Mouse (Mus musculus): Measurements from ENCODE around the gene Igf2bp2. TPM values are rescaled to one million over a fixed set of nuclear protein-coding genes. Genes with fewer than 3 reads are reported as not detected.

Igf2bp2 gene
- total RNA-seq, 1 experiment: 24.3 TPM

DNA sequence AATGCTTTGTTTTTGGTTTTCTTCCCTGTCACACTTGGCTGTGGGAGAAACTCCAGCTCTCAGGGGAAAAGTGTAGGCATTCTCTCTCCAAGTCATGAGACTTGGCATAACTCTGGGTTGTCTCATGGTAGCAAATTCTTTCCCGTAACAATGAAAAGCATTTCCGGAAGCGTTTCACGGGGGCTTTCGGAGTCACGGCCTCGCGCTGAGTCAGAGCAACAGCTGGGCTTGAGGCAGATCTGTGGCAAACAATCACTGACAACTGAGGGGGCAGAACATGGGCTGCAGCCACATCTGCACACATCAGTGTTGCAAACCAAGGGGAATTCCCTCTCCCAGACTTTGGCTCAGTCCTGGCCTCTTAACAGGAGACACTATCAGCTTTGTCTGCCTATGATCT, 95.7 kb downstream of the Igf2bp2 start:
- Histone ChIP-seq H3K27ac (ENCODE audit: insufficient read depth, low read depth, low read length, poor library complexity, severe bottlenecking) (no peak overlapping the region), H3K4me3 (ENCODE audit: insufficient read depth in 1 of 2, low read depth in 1 of 2, low read length in 2 of 2, poor library complexity in 1 of 2, severe bottlenecking in 1 of 2) (no peak overlapping the region), H3K36me3 (ENCODE audit: control insufficient read depth, insufficient read depth, low read length, poor library complexity, severe bottlenecking) (peaks cover 25% of the 10 kb centered on the region; the same call in 1 of the 2 replicates), H3K9ac (ENCODE audit: insufficient read depth, low read depth, low read length, poor library complexity, severe bottlenecking) (no peak overlapping the region), H3K9me3 (ENCODE audit: control insufficient read depth, insufficient read depth, low read depth, low read length) (no peaks in the 10 kb centered on the region), H3K4me1 (ENCODE audit: control insufficient read depth in 2 of 2, insufficient read depth in 2 of 2, low read length in 2 of 2, poor library complexity in 1 of 2) (peaks cover 0 to 14% of the 10 kb centered on the region in 2 experiments; a peak in 1 of 4 replicates)
- TF ChIP-seq ZNF384 (IDR thresholded peaks at IDR 0.05; ENCODE audit: low read depth, low read length) (no peak), MAFK (IDR thresholded peaks at IDR 0.05; ENCODE audit: insufficient read depth, low read depth, low read length) (no peak), ZC3H11A (IDR thresholded peaks at IDR 0.05; ENCODE audit: borderline replicate concordance, low read depth, low read length) (no peak), HCFC1 (IDR thresholded peaks at IDR 0.05; ENCODE audit: borderline replicate concordance, insufficient read depth, low read length) (no peak), CHD2 (IDR thresholded peaks at IDR 0.05; ENCODE audit: low read depth, low read length) (no peak)
- in situ Hi-C loops (cut with MboI; ENCODE audit: low sequenced_read_pairs in 2 of 2, unreplicated experiment in 2 of 2): no loop called here
- no peak for DNase-seq (ENCODE audit: low read depth, low spot score)

DNA sequence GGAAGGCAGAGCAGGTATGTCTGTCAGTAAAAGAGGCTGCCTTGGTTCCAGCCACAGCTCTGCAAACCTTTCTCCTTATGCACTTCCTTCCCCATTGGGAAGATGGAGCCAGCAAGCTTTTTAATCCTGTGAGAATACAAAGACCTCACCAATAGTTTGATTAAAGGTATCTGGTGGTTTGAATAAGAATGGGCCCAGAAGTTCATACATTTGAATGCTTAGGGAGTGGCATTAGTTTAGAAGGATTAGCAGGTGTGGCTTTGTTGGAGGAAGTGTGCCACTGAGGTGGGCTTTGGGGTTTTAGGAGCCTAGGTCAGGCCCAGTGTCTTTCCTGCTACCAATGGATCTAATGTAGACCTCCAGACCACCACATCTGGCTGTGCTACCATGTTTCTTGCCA, 97.6 kb downstream of the Igf2bp2 start:
- no peak for DNase-seq (ENCODE audit: low read depth, low spot score)
- no peak for TF ChIP-seq HCFC1 (IDR thresholded peaks at IDR 0.05; ENCODE audit: borderline replicate concordance, insufficient read depth, low read length)
- no peak for TF ChIP-seq ZC3H11A (IDR thresholded peaks at IDR 0.05; ENCODE audit: borderline replicate concordance, low read depth, low read length)
- no peak for TF ChIP-seq CHD2 (IDR thresholded peaks at IDR 0.05; ENCODE audit: low read depth, low read length)
- TF ChIP-seq MAFK (IDR thresholded peaks at IDR 0.05; ENCODE audit: insufficient read depth, low read depth, low read length): no peak
- no peak for TF ChIP-seq ZNF384 (IDR thresholded peaks at IDR 0.05; ENCODE audit: low read depth, low read length)
- H3K4me1 ChIP-seq (ENCODE audit: control insufficient read depth in 2 of 2, insufficient read depth in 2 of 2, low read length in 2 of 2, poor library complexity in 1 of 2): peaks cover 0 to 25% of the 10 kb centered on the region in 2 experiments; a peak in 1 of 4 replicates
- H3K4me3 ChIP-seq (ENCODE audit: insufficient read depth in 1 of 2, low read depth in 1 of 2, low read length in 2 of 2, poor library complexity in 1 of 2, severe bottlenecking in 1 of 2): no peak overlapping the region
- H3K9ac ChIP-seq (ENCODE audit: insufficient read depth, low read depth, low read length, poor library complexity, severe bottlenecking): no peak overlapping the region
- no peak overlapping the region for H3K27ac ChIP-seq (ENCODE audit: insufficient read depth, low read depth, low read length, poor library complexity, severe bottlenecking)
- in situ Hi-C loops (cut with MboI; ENCODE audit: low sequenced_read_pairs in 2 of 2, unreplicated experiment in 2 of 2): no loop called here
- H3K9me3 ChIP-seq (ENCODE audit: control insufficient read depth, insufficient read depth, low read depth, low read length): no peaks in the 10 kb centered on the region
- H3K36me3 ChIP-seq (ENCODE audit: control insufficient read depth, insufficient read depth, low read length, poor library complexity, severe bottlenecking): peaks cover 29% of the 10 kb centered on the region; the same call in 1 of the 2 replicates

DNA sequence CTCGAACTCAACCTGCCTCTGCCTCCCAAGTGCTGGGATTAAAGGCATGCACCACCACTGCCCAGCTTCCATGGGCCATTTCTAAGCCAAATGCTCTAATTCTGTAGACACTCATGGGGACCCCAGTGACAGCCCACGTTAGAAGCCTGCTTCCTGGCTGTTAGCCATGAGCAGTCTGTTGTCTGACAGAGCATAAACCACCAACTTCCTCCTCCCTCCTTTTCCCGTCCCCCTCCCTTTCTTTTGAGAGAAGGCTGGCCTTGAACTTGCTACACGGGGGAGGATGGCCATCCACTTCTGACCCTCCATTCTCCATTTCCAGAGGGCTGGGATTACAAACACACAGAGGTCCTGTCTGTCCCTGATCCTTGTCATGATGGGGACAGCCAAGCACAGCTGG, 100.8 kb downstream of the Igf2bp2 start:
- no peaks in the 10 kb centered on the region for H3K9me3 ChIP-seq (ENCODE audit: control insufficient read depth, insufficient read depth, low read depth, low read length)
- no peak for DNase-seq (ENCODE audit: low read depth, low spot score)
- no peak for TF ChIP-seq CHD2 (IDR thresholded peaks at IDR 0.05; ENCODE audit: low read depth, low read length)
- no peak for TF ChIP-seq ZC3H11A (IDR thresholded peaks at IDR 0.05; ENCODE audit: borderline replicate concordance, low read depth, low read length)
- no peak for TF ChIP-seq MAFK (IDR thresholded peaks at IDR 0.05; ENCODE audit: insufficient read depth, low read depth, low read length)
- TF ChIP-seq HCFC1 (IDR thresholded peaks at IDR 0.05; ENCODE audit: borderline replicate concordance, insufficient read depth, low read length): no peak
- no peak for TF ChIP-seq ZNF384 (IDR thresholded peaks at IDR 0.05; ENCODE audit: low read depth, low read length)
- in situ Hi-C loops (cut with MboI; ENCODE audit: low sequenced_read_pairs in 2 of 2, unreplicated experiment in 2 of 2): no loop called here
- peaks cover 0 to 27% of the 10 kb centered on the region in 2 experiments; a peak in 1 of 4 replicates for H3K4me1 ChIP-seq (ENCODE audit: control insufficient read depth in 2 of 2, insufficient read depth in 2 of 2, low read length in 2 of 2, poor library complexity in 1 of 2)
- no peak overlapping the region for H3K4me3 ChIP-seq (ENCODE audit: insufficient read depth in 1 of 2, low read depth in 1 of 2, low read length in 2 of 2, poor library complexity in 1 of 2, severe bottlenecking in 1 of 2)
- H3K9ac ChIP-seq (ENCODE audit: insufficient read depth, low read depth, low read length, poor library complexity, severe bottlenecking): no peak overlapping the region
- H3K27ac ChIP-seq (ENCODE audit: insufficient read depth, low read depth, low read length, poor library complexity, severe bottlenecking): no peak overlapping the region
- H3K36me3 ChIP-seq (ENCODE audit: control insufficient read depth, insufficient read depth, low read length, poor library complexity, severe bottlenecking): peaks cover 18% of the 10 kb centered on the region; the same call in 1 of the 2 replicates

DNA sequence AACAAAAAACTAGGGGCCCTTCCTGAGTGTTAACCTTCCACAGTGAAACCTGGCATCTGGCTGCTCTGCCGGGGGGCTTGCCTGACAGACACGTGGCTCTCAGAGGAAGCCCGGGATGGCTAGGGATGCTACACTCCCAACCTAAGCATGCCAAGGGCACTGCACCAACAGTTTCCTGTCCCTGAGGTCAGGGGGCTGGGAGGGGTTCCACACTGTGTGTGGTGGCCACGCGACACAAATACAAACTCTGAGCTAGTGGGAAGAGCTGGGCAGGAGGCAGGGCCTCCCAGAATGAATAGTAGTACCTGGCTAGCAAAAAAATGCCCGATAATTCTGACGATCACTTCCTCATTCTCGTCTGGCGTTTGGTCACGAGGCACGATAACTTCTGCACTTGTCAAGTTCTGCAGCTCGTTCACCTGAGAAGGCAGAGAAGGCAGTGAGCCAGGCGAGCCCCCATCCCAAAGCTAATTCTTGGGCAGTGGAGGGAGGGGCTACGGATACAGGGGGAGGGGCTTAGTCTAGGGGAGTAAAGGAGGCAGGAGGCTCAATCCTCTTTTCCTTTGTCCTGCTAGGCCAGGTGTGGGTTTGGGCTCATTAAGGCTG, 101.4 kb downstream of the Igf2bp2 start:
- no peak for TF ChIP-seq ZC3H11A (IDR thresholded peaks at IDR 0.05; ENCODE audit: borderline replicate concordance, low read depth, low read length)
- no peak for TF ChIP-seq MAFK (IDR thresholded peaks at IDR 0.05; ENCODE audit: insufficient read depth, low read depth, low read length)
- no peak for TF ChIP-seq HCFC1 (IDR thresholded peaks at IDR 0.05; ENCODE audit: borderline replicate concordance, insufficient read depth, low read length)
- no peak for TF ChIP-seq CHD2 (IDR thresholded peaks at IDR 0.05; ENCODE audit: low read depth, low read length)
- no peak for TF ChIP-seq ZNF384 (IDR thresholded peaks at IDR 0.05; ENCODE audit: low read depth, low read length)

More for the DNA sequence above, 101.4 kb downstream of the Igf2bp2 start:
- in situ Hi-C loops (cut with MboI; ENCODE audit: low sequenced_read_pairs in 2 of 2, unreplicated experiment in 2 of 2): no loop called here
- no peak for DNase-seq (ENCODE audit: low read depth, low spot score)
- Histone ChIP-seq H3K36me3 (ENCODE audit: control insufficient read depth, insufficient read depth, low read length, poor library complexity, severe bottlenecking) (peaks cover 15% of the 10 kb centered on the region; the same call in 1 of the 2 replicates), H3K9me3 (ENCODE audit: control insufficient read depth, insufficient read depth, low read depth, low read length) (no peaks in the 10 kb centered on the region), H3K4me1 (ENCODE audit: control insufficient read depth in 2 of 2, insufficient read depth in 2 of 2, low read length in 2 of 2, poor library complexity in 1 of 2) (peaks cover 0 to 24% of the 10 kb centered on the region in 2 experiments; a peak in 1 of 4 replicates), H3K27ac (ENCODE audit: insufficient read depth, low read depth, low read length, poor library complexity, severe bottlenecking) (no peak overlapping the region), H3K4me3 (ENCODE audit: insufficient read depth in 1 of 2, low read depth in 1 of 2, low read length in 2 of 2, poor library complexity in 1 of 2, severe bottlenecking in 1 of 2) (no peak overlapping the region), H3K9ac (ENCODE audit: insufficient read depth, low read depth, low read length, poor library complexity, severe bottlenecking) (no peak overlapping the region)
